In genomic region chr10:75121028-75121427, GRCm38 (mm10) we compare ENCODE assay signal across 8 mouse cellular contexts.
DNase-seq lines count a peak whose midpoint lies in the region; ATAC-seq and TF ChIP-seq lines count a peak whose summit lies in the region.

No protein-coding gene starts in this region.

- WGBS in forebrain, embryonic 13.5 days = 62% methylated on average over 5 of the region's 5 CpGs
- 74% methylated on average over 5 of the region's 5 CpGs for WGBS in forebrain, embryonic 11.5 days
- WGBS in bone marrow, adult 2 months = 16% methylated on average over 5 of the region's 5 CpGs
- 65% methylated on average over 5 of the region's 5 CpGs for WGBS in intestine, postnatal 0 days
- 64% methylated on average over 5 of the region's 5 CpGs for WGBS in lung, postnatal 0 days

- no peak for TF ChIP-seq EP300 in lung, postnatal 0 days (IDR thresholded peaks at IDR 0.05)

- no peak overlapping the region for H3K4me2 ChIP-seq in forebrain, embryonic 13.5 days
- H3K4me2 ChIP-seq in forebrain, embryonic 11.5 days (ENCODE audit: low read depth, low read length, severe bottlenecking) = no peak overlapping the region
- H3K4me2 ChIP-seq in intestine, postnatal 0 days (replicated peaks; ENCODE audit: low read depth) = no peak overlapping the region
- H3K4me2 ChIP-seq in lung, postnatal 0 days (replicated peaks; ENCODE audit: low read depth, low read length) = no peak overlapping the region

- no peaks in the 10 kb centered on the region for H3K9me3 ChIP-seq in forebrain, embryonic 13.5 days (replicated peaks)
- no peaks in the 10 kb centered on the region for H3K9me3 ChIP-seq in forebrain, embryonic 11.5 days (ENCODE audit: control insufficient read depth, low read length)
- no peaks in the 10 kb centered on the region for H3K9me3 ChIP-seq in intestine, postnatal 0 days (ENCODE audit: control insufficient read depth)
- H3K9me3 ChIP-seq in lung, postnatal 0 days (ENCODE audit: low read length) = no peaks in the 10 kb centered on the region

- H3K4me1 ChIP-seq in forebrain, embryonic 13.5 days = peaks cover 34% of the 10 kb centered on the region
- no peaks in the 10 kb centered on the region for H3K4me1 ChIP-seq in forebrain, embryonic 11.5 days (replicated peaks; ENCODE audit: control insufficient read depth, insufficient read depth, low read length)
- H3K4me1 ChIP-seq in bone marrow, adult 2 months (ENCODE audit: control insufficient read depth, insufficient read depth, low read length) = peaks cover 2% of the 10 kb centered on the region; the same call in 1 of the 2 replicates
- H3K4me1 ChIP-seq in intestine, postnatal 0 days (replicated peaks; ENCODE audit: control insufficient read depth, insufficient read depth, low read length) = peaks cover 7% of the 10 kb centered on the region; the same call in 1 of the 2 replicates
- H3K4me1 ChIP-seq in lung, postnatal 0 days (ENCODE audit: insufficient read depth, low read depth, low read length) = 0 out of 2 replicates have a peak, but pooled peaks cover 2% of the 10 kb centered on the region

- no peak overlapping the region for H3K4me3 ChIP-seq in forebrain, embryonic 13.5 days
- no peak overlapping the region for H3K4me3 ChIP-seq in forebrain, embryonic 11.5 days (ENCODE audit: low read depth, low read length)
- H3K4me3 ChIP-seq in bone marrow, adult 2 months (replicated peaks; ENCODE audit: control insufficient read depth, low read depth, low read length) = no peak overlapping the region
- no peak overlapping the region for H3K4me3 ChIP-seq in intestine, postnatal 0 days (ENCODE audit: low read depth, low read length)
- no peak overlapping the region for H3K4me3 ChIP-seq in lung, postnatal 0 days (ENCODE audit: low read depth, low read length)

- H3K27me3 ChIP-seq in forebrain, embryonic 13.5 days = no peaks in the 10 kb centered on the region
- H3K27me3 ChIP-seq in forebrain, embryonic 11.5 days (ENCODE audit: control insufficient read depth, insufficient read depth, low read length) = no peaks in the 10 kb centered on the region
- no peaks in the 10 kb centered on the region for H3K27me3 ChIP-seq in intestine, postnatal 0 days (replicated peaks; ENCODE audit: control insufficient read depth, insufficient read depth, low read length)
- no peaks in the 10 kb centered on the region for H3K27me3 ChIP-seq in lung, postnatal 0 days (replicated peaks; ENCODE audit: insufficient read depth, low read length)

- H3K36me3 ChIP-seq in forebrain, embryonic 13.5 days (ENCODE audit: poor library complexity, severe bottlenecking) = peaks cover 17% of the 10 kb centered on the region
- no peaks in the 10 kb centered on the region for H3K36me3 ChIP-seq in forebrain, embryonic 11.5 days (ENCODE audit: control insufficient read depth, insufficient read depth, low read length)
- H3K36me3 ChIP-seq in intestine, postnatal 0 days (ENCODE audit: control insufficient read depth, insufficient read depth) = peaks cover 14% of the 10 kb centered on the region
- peaks cover 5% of the 10 kb centered on the region; the same call in 1 of the 2 replicates for H3K36me3 ChIP-seq in lung, postnatal 0 days (ENCODE audit: insufficient read depth, low read length)

- H3K9ac ChIP-seq in forebrain, embryonic 13.5 days = no peak overlapping the region
- H3K9ac ChIP-seq in forebrain, embryonic 11.5 days (ENCODE audit: low read length) = no peak overlapping the region
- H3K9ac ChIP-seq in intestine, postnatal 0 days (ENCODE audit: low read depth, low read length) = no peak overlapping the region
- H3K9ac ChIP-seq in lung, postnatal 0 days (replicated peaks; ENCODE audit: low read depth) = no peak overlapping the region

- DNase-seq in forebrain, embryonic 11.5 days (ENCODE audit: low spot score) = no peak
- peak; percentile 48 for DNase-seq in lung, postnatal 0 days (ENCODE audit: low spot score)
- peak; percentile 81 for DNase-seq in retina, postnatal 1 day
- DNase-seq in frontal cortex, postnatal 14 days (ENCODE audit: low spot score in 2 of 2) = no peak

- ATAC-seq in forebrain, embryonic 13.5 days = peak; percentile 36; the same call in 1 of the 2 replicates
- ATAC-seq in forebrain, embryonic 11.5 days (replicated peaks; ENCODE audit: low FRiP score) = no peak; the same call in 1 of the 2 replicates
- peak; percentile 82 for ATAC-seq in granulocyte monocyte progenitor cell, adult 5-6 weeks (replicated peaks; ENCODE audit: poor library complexity, severe bottlenecking)
- peak; percentile 30; the same call in 1 of the 2 replicates for ATAC-seq in intestine, postnatal 0 days
- peak; percentile 56 for ATAC-seq in lung, postnatal 0 days

- TF ChIP-seq POLR2A in bone marrow, adult 2 months (IDR thresholded peaks at IDR 0.05; ENCODE audit: borderline replicate concordance, control insufficient read depth, low read depth, low read length) = no peak

- TF ChIP-seq CTCF in bone marrow, adult 2 months (IDR thresholded peaks at IDR 0.05; ENCODE audit: control insufficient read depth, insufficient read depth, low read length) = no peak
- no peak for TF ChIP-seq CTCF in intestine, postnatal 0 days (IDR thresholded peaks at IDR 0.05; ENCODE audit: low read depth)
- TF ChIP-seq CTCF in lung, postnatal 0 days (IDR thresholded peaks at IDR 0.05) = no peak

- H3K27ac ChIP-seq in forebrain, embryonic 13.5 days = no peak overlapping the region
- H3K27ac ChIP-seq in forebrain, embryonic 11.5 days (ENCODE audit: low read depth, low read length) = no peak overlapping the region
- H3K27ac ChIP-seq in bone marrow, adult 2 months (ENCODE audit: control insufficient read depth, insufficient read depth, low read depth, low read length, poor library complexity) = peak overlapping the region; percentile 57; the same call in 1 of the 2 replicates
- no peak overlapping the region for H3K27ac ChIP-seq in intestine, postnatal 0 days (ENCODE audit: low read depth, low read length)
- no peak overlapping the region for H3K27ac ChIP-seq in lung, postnatal 0 days (ENCODE audit: low read length)

Comparison
In these comparisons a context has a peak if more than half of its experiments do, and no peak if none do; other contexts are left out.
1. DNase-seq: peak in lung, postnatal 0 days (single experiment) and retina, postnatal 1 day (single experiment); none in forebrain, embryonic 11.5 days (single experiment) and frontal cortex, postnatal 14 days (0 of 2).